Mouse (Mus musculus) splenic B cell, adult 2 months (primary cell): Measurements from ENCODE around the gene Washc4.
"Not testable (repeated sequence)": the region's sequence is repeated elsewhere in the genome, so short reads cannot be mapped to it uniquely, and the experiment has no call there.

ENCODE experiments used
- DNase-seq: peaks from one replicate; pipeline ENCODE4 v3.0.0-alpha.2; 2011; ENCODE audit warnings: low read depth, low spot score
- H3K27me3 ChIP-seq: 2 replicates; pipeline ENCODE4 v1.6.1; 2012; ENCODE audit warnings: mild to moderate bottlenecking, low read length, moderate library complexity, mixed read lengths; ENCODE audit not compliant: control insufficient read depth, poor library complexity, insufficient read depth, severe bottlenecking
- H3K36me3 ChIP-seq: 2 replicates; pipeline ENCODE4 v1.6.1; 2012; ENCODE audit warnings: mild to moderate bottlenecking, low read length, moderate library complexity, mixed read lengths; ENCODE audit not compliant: control insufficient read depth, poor library complexity, insufficient read depth, severe bottlenecking

The Washc4 gene

GRCm38 (mm10) chr10:83543439-83544102 is at the start of gene Washc4:
Gene Washc4, plus strand, starts transcription at chr10:83543752.
- Histone ChIP-seq H3K27me3 (no peaks in the 10 kb centered on the region), H3K36me3 (peaks cover 2% of the 10 kb centered on the region; the same call in 1 of the 2 replicates)
- DNase-seq = peak; percentile 93

GRCm38 (mm10) chr10:83497321-83497720 is 46.2 kb upstream of the Washc4 start:
- DNase-seq = no peak
- Histone ChIP-seq H3K36me3 (no peaks in the 10 kb centered on the region), H3K27me3 (no peaks in the 10 kb centered on the region)

GRCm38 (mm10) chr10:83508962-83509660 is 34.4 kb upstream of the Washc4 start:
- peak; percentile 77 for DNase-seq
- Histone ChIP-seq H3K27me3 (no peaks in the 10 kb centered on the region), H3K36me3 (no peaks in the 10 kb centered on the region)

GRCm38 (mm10) chr10:83511304-83511703 is 32.2 kb upstream of the Washc4 start:
- no peak for DNase-seq
- no peaks in the 10 kb centered on the region for H3K27me3 ChIP-seq
- H3K36me3 ChIP-seq = no peaks in the 10 kb centered on the region

- no peaks in the 10 kb centered on the region for H3K27me3 ChIP-seq
- no peaks in the 10 kb centered on the region for H3K36me3 ChIP-seq
- no peak for DNase-seq
These were observed 29.8 kb upstream of the Washc4 start for GRCm38 (mm10) chr10:83513736-83514135.

GRCm38 (mm10) chr10:83520990-83521389 is 22.6 kb upstream of the Washc4 start:
- no peaks in the 10 kb centered on the region for H3K27me3 ChIP-seq
- H3K36me3 ChIP-seq = no peaks in the 10 kb centered on the region
- peak; percentile 18 for DNase-seq

GRCm38 (mm10) chr10:83524238-83524637 is 19.3 kb upstream of the Washc4 start:
- H3K36me3 ChIP-seq = not testable (repeated sequence)

GRCm38 (mm10) chr10:83530384-83530967 is 13.1 kb upstream of the Washc4 start:
- DNase-seq = no peak

More at GRCm38 (mm10) chr10:83524238-83524637, 19.3 kb upstream of the Washc4 start:
- not testable (repeated sequence) for H3K27me3 ChIP-seq, DNase-seq

GRCm38 (mm10) chr10:83533258-83533909 is 10.2 kb upstream of the Washc4 start:
- no peak for DNase-seq
- 0 out of 2 replicates have a peak, but pooled peaks cover 2% of the 10 kb centered on the region for H3K27me3 ChIP-seq
- H3K36me3 ChIP-seq = no peaks in the 10 kb centered on the region

More at GRCm38 (mm10) chr10:83530384-83530967, 13.1 kb upstream of the Washc4 start:
- H3K36me3 ChIP-seq = no peaks in the 10 kb centered on the region
- 0 out of 2 replicates have a peak, but pooled peaks cover 2% of the 10 kb centered on the region for H3K27me3 ChIP-seq

- peak; percentile 61 for DNase-seq
- no peaks in the 10 kb centered on the region for H3K36me3 ChIP-seq
These were observed 9.7 kb upstream of the Washc4 start, which contains the start of gene Aldh1l2 for GRCm38 (mm10) chr10:83533910-83534283. Gene Aldh1l2, minus strand, starts transcription at chr10:83534140.

GRCm38 (mm10) chr10:83536436-83536835 is 7.1 kb upstream of the Washc4 start:
- 0 out of 2 replicates have a peak, but pooled peaks cover 2% of the 10 kb centered on the region for H3K27me3 ChIP-seq
- DNase-seq = peak; percentile 28
- H3K36me3 ChIP-seq = no peaks in the 10 kb centered on the region

More at GRCm38 (mm10) chr10:83533910-83534283, 9.7 kb upstream of the Washc4 start, which contains the start of gene Aldh1l2:
- H3K27me3 ChIP-seq = 0 out of 2 replicates have a peak, but pooled peaks cover 2% of the 10 kb centered on the region

- no peaks in the 10 kb centered on the region for H3K27me3 ChIP-seq
- no peak for DNase-seq
- no peaks in the 10 kb centered on the region for H3K36me3 ChIP-seq
These were observed 4.1 kb upstream of the Washc4 start for GRCm38 (mm10) chr10:83539311-83539980.

GRCm38 (mm10) chr10:83540092-83540491 is 3.5 kb upstream of the Washc4 start:
- Histone ChIP-seq H3K27me3 (no peaks in the 10 kb centered on the region), H3K36me3 (no peaks in the 10 kb centered on the region)
- DNase-seq = no peak

GRCm38 (mm10) chr10:83542241-83542640 is 1.3 kb upstream of the Washc4 start:
- Histone ChIP-seq H3K27me3 (no peaks in the 10 kb centered on the region), H3K36me3 (no peaks in the 10 kb centered on the region)
- DNase-seq = no peak
